ENCODE assay signal across 12 mouse cellular contexts in genomic region chr5:142669726-142670125, GRCm38 (mm10). TPM values are rescaled to one million over a fixed set of nuclear protein-coding genes. Genes with fewer than 3 reads are reported as not detected.
A peak's percentile ranks its signal among the peaks of the same experiment; 100 is the strongest.
DNase-seq lines count a peak whose midpoint lies in the region; ATAC-seq and TF ChIP-seq lines count a peak whose summit lies in the region.
"Had no signal": no experiment of that assay in that cellular context is flagged by ENCODE, and none has a peak within 500 bp of the region (broad histone marks: within the 10 kb centered on the region; RNA-seq: fewer than 3 reads in every experiment).

No protein-coding gene starts in this region.

- H3K9me3 ChIP-seq in heart, embryonic 10.5 days = no peaks in the 10 kb centered on the region
- no peaks in the 10 kb centered on the region for H3K9me3 ChIP-seq in E14TG2a.4 (ENCODE audit: low read length)
- no peaks in the 10 kb centered on the region for H3K9me3 ChIP-seq in neural tube, embryonic 15.5 days (replicated peaks)
- H3K9me3 ChIP-seq: embryonic facial prominence, embryonic 15.5 days; hindbrain, embryonic 15.5 days had no signal

- no peak for TF ChIP-seq POLR2A in heart, adult 2 months (IDR thresholded peaks at IDR 0.05; ENCODE audit: insufficient read depth, low read depth, low read length)

- TF ChIP-seq CTCF in heart, adult 2 months (IDR thresholded peaks at IDR 0.05) = peak; percentile 40
- TF ChIP-seq CTCF in E14TG2a.4 (conservative IDR thresholded peaks at IDR 0.05; ENCODE audit: low read length) = no peak

- H3K9ac ChIP-seq in heart, adult 2 months (ENCODE audit: low read depth, low read length) = no peak overlapping the region
- no peak overlapping the region for H3K9ac ChIP-seq in neural tube, embryonic 15.5 days (replicated peaks)
- H3K9ac ChIP-seq: embryonic facial prominence, embryonic 15.5 days; hindbrain, embryonic 15.5 days had no signal

- H3K79me2 ChIP-seq in heart, adult 2 months (replicated peaks; ENCODE audit: control insufficient read depth, insufficient read depth, low read length) = no peaks in the 10 kb centered on the region

- no peak overlapping the region for H3K4me3 ChIP-seq in heart, adult 2 months
- H3K4me3 ChIP-seq in heart, embryonic 10.5 days = no peak overlapping the region
- H3K4me3 ChIP-seq in E14TG2a.4 (replicated peaks; ENCODE audit: low read length) = peak overlapping the region; percentile 65
- no peak overlapping the region for H3K4me3 ChIP-seq in neural tube, embryonic 15.5 days (replicated peaks)
- H3K4me3 ChIP-seq: embryonic facial prominence, embryonic 15.5 days; hindbrain, embryonic 15.5 days had no signal

- no peaks in the 10 kb centered on the region for H3K36me3 ChIP-seq in heart, adult 2 months (ENCODE audit: control insufficient read depth, insufficient read depth, low read length)
- H3K36me3 ChIP-seq in heart, embryonic 10.5 days = peaks cover 66% of the 10 kb centered on the region
- peaks cover 62% of the 10 kb centered on the region for H3K36me3 ChIP-seq in E14TG2a.4 (ENCODE audit: insufficient read depth, low read length)
- peaks cover 56% of the 10 kb centered on the region for H3K36me3 ChIP-seq in neural tube, embryonic 15.5 days

- no peaks in the 10 kb centered on the region for H3K27me3 ChIP-seq in heart, adult 2 months (ENCODE audit: control insufficient read depth, insufficient read depth, low read length)
- no peaks in the 10 kb centered on the region for H3K27me3 ChIP-seq in heart, embryonic 10.5 days (ENCODE audit: insufficient read depth, poor library complexity, severe bottlenecking)
- H3K27me3 ChIP-seq in E14TG2a.4 (ENCODE audit: insufficient read depth, low read length) = no peaks in the 10 kb centered on the region
- no peaks in the 10 kb centered on the region for H3K27me3 ChIP-seq in neural tube, embryonic 15.5 days (replicated peaks)
- H3K27me3 ChIP-seq: CH12.LX; embryonic facial prominence, embryonic 15.5 days; hindbrain, embryonic 15.5 days had no signal

- DNase-seq in heart, adult 2 months = no peak
- no peak for DNase-seq in heart, embryonic 10.5 days (ENCODE audit: low spot score)
- peak; percentile 95 for DNase-seq in brain, adult 2 months (ENCODE audit: low read depth, low spot score)
- DNase-seq in gastrocnemius, postnatal 14 days = peak; percentile 30
- no peak for DNase-seq in urinary bladder, adult 2 months (ENCODE audit: low spot score)
- DNase-seq in embryo, embryonic 11 days = no peak
- DNase-seq: heart, adult 11 months had no signal

- no peak for ATAC-seq in neural tube, embryonic 15.5 days (ENCODE audit: low FRiP score)

- H3K4me2 ChIP-seq in neural tube, embryonic 15.5 days = no peak overlapping the region
- H3K4me2 ChIP-seq: embryonic facial prominence, embryonic 15.5 days; hindbrain, embryonic 15.5 days had no signal

- no peaks in the 10 kb centered on the region for H3K4me1 ChIP-seq in heart, adult 2 months (ENCODE audit: control insufficient read depth, insufficient read depth, low read length)
- no peaks in the 10 kb centered on the region for H3K4me1 ChIP-seq in heart, embryonic 10.5 days
- H3K4me1 ChIP-seq in E14TG2a.4 (replicated peaks; ENCODE audit: low read depth, low read length) = peaks cover 82% of the 10 kb centered on the region
- H3K4me1 ChIP-seq in neural tube, embryonic 15.5 days = peaks cover 4% of the 10 kb centered on the region
- H3K4me1 ChIP-seq: embryonic facial prominence, embryonic 15.5 days; hindbrain, embryonic 15.5 days had no signal

- H3K27ac ChIP-seq in heart, adult 2 months = no peak overlapping the region
- no peak overlapping the region for H3K27ac ChIP-seq in heart, embryonic 10.5 days
- no peak overlapping the region for H3K27ac ChIP-seq in neural tube, embryonic 15.5 days (replicated peaks)
- H3K27ac ChIP-seq: embryonic facial prominence, embryonic 15.5 days; hindbrain, embryonic 15.5 days had no signal

- intact Hi-C loops in heart, adult 2 months (cut with DNase I) = loop anchor here (5.0 kb wide), 1 partner anchor 48 kb away; no protein-coding TSS in a partner anchor
- intact Hi-C loops in gastrocnemius, postnatal 14 days (cut with DNase I; ENCODE audit: low total_unique reads) = no loop called here

- no peak for TF ChIP-seq EP300 in heart, adult 2 months (IDR thresholded peaks at IDR 0.05; ENCODE audit: insufficient read depth, low read depth, low read length)

- 59% methylated on average over 7 of the region's 7 CpGs for WGBS in heart, adult 2 months
- 79% methylated on average over 7 of the region's 7 CpGs for WGBS in heart, embryonic 10.5 days
- 81% methylated on average over 7 of the region's 7 CpGs for WGBS in neural tube, embryonic 15.5 days

RNA-seq across cellular contexts. Expression of gene Slc29a4, which starts 22.6 kb away (rescaled TPM):
- under 1 TPM; 0.27 to 0.31 TPM for total RNA-seq in heart, adult 2 months (2021)
- polyA plus RNA-seq in heart, adult 2 months (2012; rRNA removed) = 0.70 and 0.73 TPM in 2 replicates
- 2.6 and 4.6 TPM in 2 replicates for polyA plus RNA-seq in heart, embryonic 10.5 days (2016; fragmentation: Nextera tagmentation; extraction: Ambion mirVana)
- total RNA-seq in gastrocnemius, postnatal 14 days (2021) = under 1 TPM; 0.29 to 0.37 TPM
- 0.26 and 0.68 TPM in 2 replicates for polyA plus RNA-seq in urinary bladder, adult 2 months (2012; rRNA removed)
- 72.5 and 82.4 TPM in 2 replicates for polyA plus RNA-seq in neural tube, embryonic 15.5 days (2015; fragmentation: Nextera tagmentation; extraction: Ambion mirVana)
- total RNA-seq: CH12.LX had no signal

RNA-seq across cellular contexts. Expression of gene Wipi2, which starts 42.2 kb away (rescaled TPM):
- total RNA-seq in heart, adult 2 months (2021) = 10 to 100 TPM; 33.2 to 43.0 TPM
- 24.1 and 36.2 TPM in 2 replicates for polyA plus RNA-seq in heart, adult 2 months (2012; rRNA removed)
- 37.7 and 47.6 TPM in 2 replicates for polyA plus RNA-seq in heart, embryonic 10.5 days (2016; fragmentation: Nextera tagmentation; extraction: Ambion mirVana)
- 10 to 100 TPM; 26.3 to 29.4 TPM for total RNA-seq in gastrocnemius, postnatal 14 days (2021)
- polyA plus RNA-seq in urinary bladder, adult 2 months (2012; rRNA removed) = 41.4 and 43.4 TPM in 2 replicates
- polyA plus RNA-seq in neural tube, embryonic 15.5 days (2015; fragmentation: Nextera tagmentation; extraction: Ambion mirVana) = 41.1 and 43.3 TPM in 2 replicates

Comparison
In these comparisons a context has a peak if more than half of its experiments do, and no peak if none do; other contexts are left out.
1. DNase-seq: peak in brain, adult 2 months (single experiment) and gastrocnemius, postnatal 14 days (single experiment); none in heart, adult 2 months (0 of 2), heart, embryonic 10.5 days (single experiment), urinary bladder, adult 2 months (single experiment) and embryo, embryonic 11 days (single experiment).
2. RNA of gene Slc29a4, which starts 22.6 kb away (polyA plus RNA-seq): 72.5 to 82.4 TPM in neural tube, embryonic 15.5 days; 2.6 to 4.6 TPM in heart, embryonic 10.5 days, 0.70 to 0.73 TPM in heart, adult 2 months and 0.26 to 0.68 TPM in urinary bladder, adult 2 months; every median in the first group is over 10 times any median in the second.